Mouse (Mus musculus): ENCODE data around the gene Cotl1. TPM values are rescaled to one million over a fixed set of nuclear protein-coding genes. Genes with fewer than 3 reads are reported as not detected.

Cotl1 gene
- polyA plus RNA-seq, 1 experiment from 2014 or later: 28.7 TPM

DNA sequence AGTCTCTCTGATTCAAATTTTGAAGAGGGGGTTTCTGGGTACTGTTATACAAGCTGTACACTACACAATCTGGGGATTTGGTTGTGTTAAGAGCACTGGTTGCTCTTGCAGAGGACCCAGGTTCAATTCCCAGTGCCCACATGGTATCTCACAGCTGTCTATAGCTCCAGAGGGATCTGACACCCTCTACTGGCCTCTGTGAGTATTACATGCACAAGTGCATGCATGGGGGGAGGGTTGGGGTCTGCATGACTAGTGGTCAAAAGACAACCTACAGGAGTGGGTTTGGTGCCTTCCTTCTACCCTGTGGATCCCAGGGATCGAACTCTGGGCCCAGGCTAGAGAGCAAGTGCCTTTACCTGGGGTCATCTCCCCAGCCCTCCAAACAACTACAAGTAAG, 37.8 kb downstream of the Cotl1 start:
- WGBS (ENCODE audit: insufficient replicate concordance): 63% methylated on average over 1 of the region's 1 CpGs
- no peak overlapping the region for H3K27ac ChIP-seq

DNA sequence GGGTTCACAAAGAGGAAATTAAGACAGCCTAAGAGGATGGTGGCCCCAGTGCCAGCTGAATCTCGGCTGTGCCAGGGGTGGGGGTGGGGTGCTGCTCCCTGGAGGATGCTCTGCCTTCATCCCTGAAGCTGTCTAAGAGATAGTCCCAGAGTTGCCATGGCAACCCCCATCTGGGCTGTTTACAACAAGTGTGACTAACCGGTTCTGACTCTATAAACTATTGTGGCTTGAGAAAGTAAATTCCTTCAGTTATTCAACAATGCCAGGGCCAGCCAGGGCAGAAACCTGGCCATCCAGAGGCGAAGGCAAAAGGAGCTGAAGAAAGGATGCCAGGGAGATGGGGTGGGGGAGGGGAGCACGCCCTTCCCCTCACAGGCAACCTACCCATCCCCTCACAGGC, 39.2 kb downstream of the Cotl1 start:
- Histone ChIP-seq H3K36me3 (no peaks in the 10 kb centered on the region), H3K9me3 (replicated peaks) (no peaks in the 10 kb centered on the region), H3K4me2 (no peak overlapping the region), H3K27me3 (0 out of 2 replicates have a peak, but pooled peaks cover 3% of the 10 kb centered on the region), H3K4me3 (replicated peaks) (no peak overlapping the region), H3K9ac (no peak overlapping the region), H3K4me1 (replicated peaks) (peaks cover 17% of the 10 kb centered on the region), H3K27ac (no peak overlapping the region)
- WGBS (ENCODE audit: insufficient replicate concordance): 11% methylated on average over 4 of the region's 4 CpGs
- DNase-seq (no peak), ATAC-seq (ENCODE audit: low read depth) (no peak)

More for the DNA sequence above, 37.8 kb downstream of the Cotl1 start:
- Histone ChIP-seq H3K36me3 (no peaks in the 10 kb centered on the region), H3K27me3 (0 out of 2 replicates have a peak, but pooled peaks cover 3% of the 10 kb centered on the region), H3K9me3 (replicated peaks) (no peaks in the 10 kb centered on the region), H3K4me2 (no peak overlapping the region), H3K9ac (no peak overlapping the region), H3K4me1 (replicated peaks) (peaks cover 19% of the 10 kb centered on the region), H3K4me3 (replicated peaks) (no peak overlapping the region)
- no peak for DNase-seq
- no peak for ATAC-seq (ENCODE audit: low read depth)

DNA sequence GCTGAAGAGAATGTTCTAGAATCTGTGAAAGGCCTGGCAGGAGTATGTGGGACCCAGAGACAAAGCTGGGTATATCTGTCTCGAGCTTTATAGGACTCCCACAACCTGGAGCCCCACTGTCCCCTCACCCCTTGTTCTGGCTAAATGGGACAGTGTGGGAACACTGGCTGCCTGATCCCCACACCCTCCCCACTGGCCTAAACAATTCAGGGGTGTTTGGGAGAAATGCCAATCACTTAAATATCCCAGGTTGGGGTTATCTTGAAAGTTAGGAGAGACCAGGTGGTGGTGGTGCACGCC, 41.4 kb downstream of the Cotl1 start:
- Histone ChIP-seq H3K9ac (peak overlapping the region; percentile 17; the same call in 1 of the 2 replicates), H3K4me2 (peak overlapping the region; percentile 42), H3K4me3 (replicated peaks) (no peak overlapping the region), H3K4me1 (replicated peaks) (peaks cover 16% of the 10 kb centered on the region), H3K27me3 (0 out of 2 replicates have a peak, but pooled peaks cover 3% of the 10 kb centered on the region), H3K9me3 (replicated peaks) (no peaks in the 10 kb centered on the region), H3K27ac (no peak overlapping the region), H3K36me3 (no peaks in the 10 kb centered on the region)
- 55% methylated on average over 2 of the region's 2 CpGs for WGBS (ENCODE audit: insufficient replicate concordance)
- 0 out of 2 replicates have a peak, but pooled peaks have one; percentile 13 for ATAC-seq (ENCODE audit: low read depth)
- DNase-seq: no peak

DNA sequence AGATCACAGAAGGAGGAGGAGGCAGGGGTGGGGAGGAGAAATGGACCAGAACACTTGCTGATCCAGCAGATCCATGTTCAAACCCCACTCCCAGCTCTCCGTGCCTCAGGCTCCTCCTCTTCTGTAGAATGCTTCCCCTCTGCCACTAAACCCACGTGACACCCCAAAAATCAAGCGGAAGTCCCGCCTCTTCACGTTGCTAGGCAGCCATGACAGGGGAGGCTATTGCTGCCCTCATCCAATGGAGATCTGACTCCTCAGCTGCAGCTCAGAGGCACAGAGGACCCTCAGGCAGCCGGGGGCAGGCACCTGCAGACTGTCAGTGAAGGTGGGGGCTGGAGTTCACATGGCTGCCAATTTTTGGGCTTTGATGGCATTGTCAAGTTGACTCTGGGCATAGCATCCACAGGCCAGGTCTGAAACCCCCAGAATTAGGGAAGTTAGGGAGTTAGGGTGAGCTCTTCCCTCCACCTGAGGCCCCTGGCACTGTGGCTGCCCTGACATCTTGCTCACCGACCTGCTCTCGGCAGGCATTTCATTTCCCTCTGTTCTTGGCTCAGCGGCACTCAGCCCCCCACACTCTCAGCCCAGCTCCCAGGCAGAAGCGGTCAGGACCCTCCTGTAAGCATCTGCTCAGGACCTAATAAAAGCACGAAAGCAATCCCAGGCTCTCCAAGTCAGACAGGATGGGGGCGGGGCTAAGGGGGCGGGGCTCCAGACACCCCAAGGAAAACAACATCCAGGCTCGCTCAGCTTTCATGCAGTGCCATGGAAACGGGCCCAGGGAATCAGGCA, 42.0 kb downstream of the Cotl1 start:
- peak overlapping the region; percentile 17; the same call in 1 of the 2 replicates for H3K9ac ChIP-seq
- no peaks in the 10 kb centered on the region for H3K9me3 ChIP-seq (replicated peaks)
- no peaks in the 10 kb centered on the region for H3K36me3 ChIP-seq
- 0 out of 2 replicates have a peak overlapping the region, but pooled peaks have one; percentile 16 for H3K4me3 ChIP-seq (replicated peaks)
- DNase-seq (peak; percentile 34), ATAC-seq (ENCODE audit: low read depth) (0 out of 2 replicates have a peak, but pooled peaks have one; percentile 35)
- 0 out of 2 replicates have a peak, but pooled peaks cover 3% of the 10 kb centered on the region for H3K27me3 ChIP-seq
- H3K4me1 ChIP-seq (replicated peaks): peaks cover 16% of the 10 kb centered on the region
- peak overlapping the region; percentile 42 for H3K4me2 ChIP-seq
- H3K27ac ChIP-seq: no peak overlapping the region
- WGBS (ENCODE audit: insufficient replicate concordance): 13% methylated on average over 15 of the region's 15 CpGs

DNA sequence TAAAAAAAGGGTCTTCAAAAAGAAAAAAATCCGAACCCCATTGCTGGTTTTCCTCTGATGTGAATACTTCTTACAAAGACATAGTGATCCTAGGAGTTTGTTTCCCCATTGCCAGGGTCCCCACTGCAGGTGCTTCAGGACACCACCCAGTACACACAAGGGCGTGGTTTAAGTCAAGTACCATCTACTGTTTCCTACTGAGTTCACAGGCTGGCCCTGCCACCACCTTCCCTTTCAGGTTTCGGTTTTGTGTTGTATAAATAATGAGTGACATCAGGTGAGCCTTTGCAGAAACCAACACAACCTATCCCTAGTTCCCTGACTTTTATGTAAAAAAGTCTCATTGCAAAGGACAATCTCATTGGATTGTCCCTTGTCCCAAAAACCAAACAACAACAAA, 44.7 kb downstream of the Cotl1 start:
- 56% methylated on average over 3 of the region's 3 CpGs for WGBS (ENCODE audit: insufficient replicate concordance)
- no peak for ATAC-seq (ENCODE audit: low read depth)

DNA sequence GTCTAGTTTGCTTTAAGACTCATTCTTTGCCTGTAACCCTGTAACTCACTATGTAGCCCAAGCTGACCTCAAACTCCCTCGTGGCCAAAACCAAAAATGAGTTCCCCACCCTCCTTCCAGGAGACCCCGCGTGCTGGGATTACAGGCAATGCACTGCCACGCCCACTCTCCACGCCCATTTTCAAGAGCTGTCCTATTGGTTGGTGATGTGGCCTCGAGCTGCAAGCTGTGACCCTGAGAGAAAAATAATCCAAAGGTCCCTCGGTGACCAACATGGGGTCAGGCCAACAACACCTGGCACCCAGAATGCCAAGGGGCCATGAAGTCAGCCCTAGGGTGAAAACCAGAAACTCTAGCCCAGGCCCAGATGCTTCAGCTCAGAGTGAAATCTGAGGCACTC, 45.7 kb downstream of the Cotl1 start:
- Histone ChIP-seq H3K9me3 (replicated peaks) (no peaks in the 10 kb centered on the region), H3K36me3 (no peaks in the 10 kb centered on the region), H3K9ac (no peak overlapping the region), H3K27ac (no peak overlapping the region), H3K4me3 (replicated peaks) (no peak overlapping the region), H3K4me2 (no peak overlapping the region), H3K4me1 (replicated peaks) (peaks cover 41% of the 10 kb centered on the region), H3K27me3 (no peaks in the 10 kb centered on the region)
- DNase-seq: no peak
- no peak for ATAC-seq (ENCODE audit: low read depth)
- 42% methylated on average over 7 of the region's 7 CpGs for WGBS (ENCODE audit: insufficient replicate concordance)

More for the DNA sequence above, 44.7 kb downstream of the Cotl1 start:
- no peak for DNase-seq
- Histone ChIP-seq H3K36me3 (no peaks in the 10 kb centered on the region), H3K9ac (no peak overlapping the region), H3K9me3 (replicated peaks) (no peaks in the 10 kb centered on the region), H3K4me2 (no peak overlapping the region), H3K4me3 (replicated peaks) (no peak overlapping the region), H3K27ac (no peak overlapping the region), H3K4me1 (replicated peaks) (peaks cover 33% of the 10 kb centered on the region), H3K27me3 (0 out of 2 replicates have a peak, but pooled peaks cover 2% of the 10 kb centered on the region)

DNA sequence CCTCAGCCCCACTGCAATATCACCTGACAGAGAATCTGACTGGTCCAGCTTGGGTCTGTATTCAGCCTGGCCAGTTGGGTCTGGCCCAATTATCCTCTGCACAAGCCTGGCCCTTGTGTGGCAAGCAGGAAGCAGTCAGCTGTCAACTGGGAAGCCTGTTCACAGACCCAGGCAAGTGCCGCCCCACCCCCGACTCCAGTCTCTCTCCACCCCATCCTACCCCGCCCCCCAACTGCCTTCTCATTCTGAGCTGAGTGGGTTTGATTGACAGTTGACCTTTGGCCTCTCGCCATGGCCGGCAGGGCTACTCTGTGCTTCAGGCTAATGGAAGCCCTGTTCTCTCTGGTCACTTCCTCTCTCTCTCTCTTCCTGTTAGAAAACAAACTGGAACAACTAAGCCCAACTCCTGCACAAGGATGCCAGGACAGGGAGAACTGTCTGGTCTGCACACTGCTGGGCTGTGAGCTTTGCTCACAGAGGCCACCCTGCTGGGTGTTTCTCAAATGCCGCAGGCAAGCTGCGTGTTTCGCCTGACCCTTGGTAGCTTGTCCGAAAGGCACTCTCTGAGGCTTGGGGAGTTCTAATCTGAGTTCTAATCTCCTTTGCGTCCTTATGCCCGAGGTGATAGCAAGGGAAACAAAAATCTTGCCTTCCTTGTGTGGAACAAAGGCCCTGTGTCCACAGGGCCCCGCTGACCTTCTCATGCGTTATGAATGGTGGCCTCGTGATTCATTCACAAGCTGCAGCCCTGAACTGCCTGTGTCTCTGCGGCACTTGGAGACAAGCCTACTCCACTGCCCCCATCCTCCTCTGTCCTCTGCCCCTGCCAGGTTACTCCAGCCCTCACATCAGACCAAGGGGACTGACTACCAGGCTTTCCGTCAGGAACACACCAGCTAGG, 48.3 kb downstream of the Cotl1 start:
- DNase-seq (no peak), ATAC-seq (ENCODE audit: low read depth) (peak; percentile 66)
- Histone ChIP-seq H3K27me3 (no peaks in the 10 kb centered on the region), H3K27ac (peak overlapping the region; percentile 65), H3K4me3 (replicated peaks) (no peak overlapping the region), H3K4me1 (replicated peaks) (peaks cover 36% of the 10 kb centered on the region), H3K9me3 (replicated peaks) (no peaks in the 10 kb centered on the region), H3K36me3 (no peaks in the 10 kb centered on the region), H3K4me2 (no peak overlapping the region), H3K9ac (no peak overlapping the region)
- 39% methylated on average over 16 of the region's 16 CpGs for WGBS (ENCODE audit: insufficient replicate concordance)

DNA sequence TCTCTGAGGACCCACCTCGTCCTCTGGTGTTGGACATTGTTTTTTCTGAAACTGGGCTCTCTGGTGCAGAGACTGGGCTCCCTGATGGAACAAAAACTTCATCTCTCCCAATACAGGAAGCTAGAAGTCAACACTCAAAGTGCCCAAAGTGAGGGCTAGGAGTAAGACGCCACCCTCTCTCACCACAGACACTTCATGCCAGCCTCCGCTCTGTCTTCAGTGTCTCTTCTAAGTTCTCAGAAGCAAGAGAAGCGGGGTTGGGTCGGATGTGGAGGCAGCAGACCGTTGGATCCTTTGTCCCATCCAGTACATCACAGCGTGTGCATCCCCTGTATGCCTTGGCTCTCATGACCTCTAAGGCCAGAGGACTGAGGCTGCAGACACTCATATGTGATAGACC, 50.8 kb downstream of the Cotl1 start:
- Histone ChIP-seq H3K4me2 (no peak overlapping the region), H3K4me1 (replicated peaks) (peaks cover 42% of the 10 kb centered on the region), H3K27me3 (no peaks in the 10 kb centered on the region), H3K36me3 (no peaks in the 10 kb centered on the region), H3K9ac (no peak overlapping the region), H3K4me3 (replicated peaks) (no peak overlapping the region), H3K27ac (no peak overlapping the region), H3K9me3 (replicated peaks) (no peaks in the 10 kb centered on the region)
- WGBS (ENCODE audit: insufficient replicate concordance): 70% methylated on average over 7 of the region's 7 CpGs
- no peak for DNase-seq
- no peak for ATAC-seq (ENCODE audit: low read depth)

DNA sequence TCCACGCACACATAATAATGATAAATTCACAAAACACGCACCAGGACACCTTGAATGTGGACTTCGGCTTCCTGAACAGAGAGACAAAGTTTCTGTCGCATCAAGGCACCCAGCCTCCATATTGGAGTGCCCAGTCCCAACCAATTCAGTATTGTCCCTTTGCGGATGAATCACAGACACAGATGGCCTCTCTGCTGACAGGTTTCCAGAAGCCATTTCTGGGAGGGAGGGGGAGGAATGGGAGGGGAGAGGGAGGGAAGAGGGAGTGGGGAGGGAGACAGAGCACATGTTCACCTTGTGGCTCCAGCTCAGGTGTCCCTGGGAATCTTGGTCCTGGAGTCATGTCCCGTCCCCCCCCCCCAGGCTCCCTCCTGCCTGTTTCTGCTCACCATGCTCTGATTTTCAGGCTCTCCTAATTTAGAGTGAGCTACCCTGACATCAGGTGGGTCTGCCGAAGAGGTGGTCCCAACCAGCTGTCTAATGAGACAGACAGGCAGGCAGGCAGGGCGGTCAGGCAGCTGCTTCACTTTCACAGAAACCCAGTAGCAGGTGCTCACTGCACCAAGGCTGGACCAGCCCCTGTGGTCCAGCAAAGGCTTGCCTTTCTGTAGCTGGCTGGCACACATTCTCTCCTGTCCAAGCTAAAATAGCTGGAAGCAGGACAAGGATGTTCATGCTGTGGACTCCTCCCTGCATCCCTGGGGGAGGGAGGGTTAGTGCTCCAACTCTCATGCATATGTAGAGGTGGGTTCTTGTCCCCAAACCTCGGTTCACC, 51.5 kb downstream of the Cotl1 start:
- Histone ChIP-seq H3K9ac (no peak overlapping the region), H3K36me3 (no peaks in the 10 kb centered on the region), H3K27me3 (no peaks in the 10 kb centered on the region), H3K4me2 (no peak overlapping the region), H3K4me1 (replicated peaks) (peaks cover 44% of the 10 kb centered on the region), H3K9me3 (replicated peaks) (no peaks in the 10 kb centered on the region), H3K27ac (no peak overlapping the region), H3K4me3 (replicated peaks) (no peak overlapping the region)
- DNase-seq (no peak), ATAC-seq (ENCODE audit: low read depth) (no peak)
- 66% methylated on average over 9 of the region's 9 CpGs for WGBS (ENCODE audit: insufficient replicate concordance)

DNA sequence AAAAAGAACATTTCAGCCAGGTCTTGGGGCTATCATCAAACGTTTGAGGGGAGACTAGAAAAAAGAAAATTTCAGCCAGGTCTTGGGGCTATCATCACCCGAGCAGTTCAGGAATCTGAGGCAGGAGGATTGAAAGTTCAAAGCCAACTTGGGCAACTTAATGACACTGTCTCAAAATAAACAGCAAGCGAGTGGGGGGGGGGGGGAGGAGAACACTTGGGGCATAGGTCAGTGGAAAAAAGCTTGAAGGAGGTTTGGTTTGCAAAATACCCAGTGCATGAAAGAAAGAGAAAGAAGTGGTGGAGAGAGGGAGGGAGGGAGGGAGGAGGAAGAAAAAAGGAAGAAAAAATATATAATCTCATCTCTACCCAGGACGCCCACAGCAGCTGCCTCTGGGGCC, 53.0 kb downstream of the Cotl1 start:
- Histone ChIP-seq H3K4me1 (replicated peaks) (peaks cover 47% of the 10 kb centered on the region), H3K9ac (no peak overlapping the region), H3K36me3 (no peaks in the 10 kb centered on the region), H3K4me3 (replicated peaks) (no peak overlapping the region), H3K9me3 (replicated peaks) (no peaks in the 10 kb centered on the region), H3K4me2 (no peak overlapping the region), H3K27ac (no peak overlapping the region), H3K27me3 (no peaks in the 10 kb centered on the region)
- ATAC-seq (ENCODE audit: low read depth) (no peak), DNase-seq (no peak)
- 32% methylated on average over 4 of the region's 4 CpGs for WGBS (ENCODE audit: insufficient replicate concordance)

DNA sequence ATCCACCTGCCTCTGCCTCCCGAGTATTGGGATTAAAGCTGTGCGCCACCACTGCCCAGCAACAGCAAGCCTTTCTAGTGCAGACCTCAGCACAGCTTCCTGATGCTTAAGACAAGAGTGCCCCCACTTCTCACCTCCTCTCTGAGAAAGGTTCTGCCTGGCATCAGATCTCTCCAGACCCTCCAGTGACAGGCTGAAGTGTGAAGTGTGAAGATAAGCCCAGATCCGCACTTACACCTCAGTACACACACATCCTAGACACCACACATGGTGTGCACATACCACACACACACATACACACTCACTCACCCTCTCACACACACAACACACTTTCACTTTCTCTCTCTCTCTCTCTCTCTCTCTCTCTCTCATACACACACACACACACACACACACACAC, 53.5 kb downstream of the Cotl1 start:
- Histone ChIP-seq H3K27ac (no peak overlapping the region), H3K9me3 (replicated peaks) (no peaks in the 10 kb centered on the region), H3K27me3 (no peaks in the 10 kb centered on the region), H3K4me2 (no peak overlapping the region), H3K4me1 (replicated peaks) (peaks cover 42% of the 10 kb centered on the region), H3K4me3 (replicated peaks) (no peak overlapping the region), H3K36me3 (no peaks in the 10 kb centered on the region), H3K9ac (no peak overlapping the region)
- no peak for ATAC-seq (ENCODE audit: low read depth)
- WGBS (ENCODE audit: insufficient replicate concordance): 42% methylated on average over 3 of the region's 3 CpGs
- DNase-seq: no peak
